Mouse (Mus musculus) thymus, postnatal 36 days (tissue): ENCODE data around the gene Mrps21.
A peak's percentile ranks its signal among the peaks of the same experiment; 100 is the strongest.

Experiments
- DNase-seq, 2 experiments: peaks; one replicate each; pipeline ENCODE4 v3.0.0; 2022; ENCODE audit warnings: mixed read lengths in 2 of 2

Mrps21 gene

DNA sequence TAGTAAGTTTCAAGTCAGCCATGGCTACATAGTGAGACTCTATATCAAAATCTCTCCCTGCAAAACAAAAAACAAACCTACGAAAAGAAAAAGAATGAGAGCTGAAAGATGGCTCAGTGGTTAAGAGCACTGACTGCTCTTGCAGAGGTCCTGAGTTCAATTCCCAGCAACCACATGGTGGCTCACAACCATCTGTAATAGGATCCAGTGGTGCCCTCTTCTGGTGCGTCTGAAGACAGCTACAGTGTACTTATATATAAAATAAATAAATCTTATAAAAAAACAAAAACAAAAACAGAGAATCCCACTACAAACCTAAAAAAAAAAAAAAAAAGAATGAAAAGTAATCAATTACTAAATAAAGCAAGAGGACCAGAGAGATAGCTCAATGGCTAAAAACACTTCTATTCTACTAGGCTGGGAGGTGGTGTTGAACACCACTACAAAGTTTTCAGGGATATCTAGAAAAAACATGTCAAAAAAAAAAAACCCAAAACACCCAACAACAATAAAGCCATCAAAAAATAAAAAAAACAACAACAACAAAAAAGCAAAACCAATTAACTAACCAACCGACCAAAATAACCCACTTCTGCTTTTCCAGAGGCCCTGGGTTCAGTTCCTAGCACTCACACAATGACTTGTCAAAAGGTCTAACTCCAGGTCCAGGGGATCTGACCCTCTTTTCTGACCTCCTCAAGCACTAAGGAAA lies 28.7 kb downstream of the Mrps21 start:
- peak in 1 of 2 experiments; percentile 15 for DNase-seq

GRCm38 (mm10) chr3:95839250-95839649 lies 32.1 kb downstream of the Mrps21 start:
- DNase-seq, result no peak

DNA sequence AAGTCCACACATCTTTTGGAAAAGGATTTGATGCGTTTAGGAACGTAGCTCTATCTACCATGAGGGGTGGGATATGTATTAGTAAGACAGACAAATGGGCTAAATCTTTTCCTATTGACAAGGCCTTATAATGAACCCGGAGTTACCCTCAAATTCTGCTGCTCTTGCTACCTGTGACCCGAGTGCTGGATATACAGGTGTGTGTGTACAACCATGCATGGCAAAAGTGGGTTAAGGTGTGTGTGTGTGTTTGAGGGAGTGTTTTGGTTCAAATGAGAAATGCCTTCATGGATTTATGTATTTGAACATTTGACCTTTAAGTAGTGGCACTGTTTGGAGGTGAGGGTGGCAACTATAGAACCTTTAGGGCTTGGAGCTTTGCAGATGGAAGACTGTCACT lies 42.3 kb downstream of the Mrps21 start:
- DNase-seq, result no peak

GRCm38 (mm10) chr3:95826275-95826674 lies 45.0 kb downstream of the Mrps21 start:
- no peak for DNase-seq

GRCm38 (mm10) chr3:95820046-95821010 lies 51.0 kb downstream of the Mrps21 start:
- DNase-seq, result peak in 1 of 2 experiments; percentile 17

GRCm38 (mm10) chr3:95819351-95819985 lies 51.9 kb downstream of the Mrps21 start:
- DNase-seq, result peak; percentile 100

GRCm38 (mm10) chr3:95818571-95819288 lies 52.6 kb downstream of the Mrps21 start, which contains the start of gene Rprd2:
Gene Rprd2 (minus strand): TSS chr3:95818863.
- peak; percentile 76 to 78 for DNase-seq

DNA sequence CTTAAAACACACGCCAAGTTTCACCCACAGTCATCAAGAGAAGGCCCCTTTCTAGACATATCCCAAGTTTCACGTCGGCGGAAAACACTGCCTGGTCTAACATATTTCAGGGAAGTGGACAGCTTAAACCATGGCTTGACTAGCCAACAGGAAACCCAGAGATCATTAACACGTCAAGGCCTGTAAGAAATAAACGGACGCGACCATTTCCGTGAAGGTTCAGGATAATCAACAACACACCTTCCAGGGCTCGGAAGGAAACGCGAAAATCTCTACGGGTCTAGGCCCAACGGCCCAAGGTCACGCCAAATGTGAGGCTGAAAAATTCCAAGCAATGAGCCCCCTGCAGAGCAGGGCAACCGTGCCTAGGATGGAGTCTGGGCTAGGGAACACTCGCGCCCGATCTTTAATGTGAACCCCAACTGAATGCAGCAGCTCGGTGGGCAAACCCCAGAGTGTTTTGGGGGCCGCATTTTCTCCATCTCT lies 53.2 kb downstream of the Mrps21 start:
- no peak for DNase-seq

GRCm38 (mm10) chr3:95816681-95817080 lies 54.6 kb downstream of the Mrps21 start:
- no peak for DNase-seq
